Mouse (Mus musculus): ENCODE measurements around the gene Dst. TPM values are rescaled to one million over a fixed set of nuclear protein-coding genes. Genes with fewer than 3 reads are reported as not detected.

The Dst gene
- polyA plus RNA-seq, 1 experiment from 2014 or later = 17.3 TPM

DNA sequence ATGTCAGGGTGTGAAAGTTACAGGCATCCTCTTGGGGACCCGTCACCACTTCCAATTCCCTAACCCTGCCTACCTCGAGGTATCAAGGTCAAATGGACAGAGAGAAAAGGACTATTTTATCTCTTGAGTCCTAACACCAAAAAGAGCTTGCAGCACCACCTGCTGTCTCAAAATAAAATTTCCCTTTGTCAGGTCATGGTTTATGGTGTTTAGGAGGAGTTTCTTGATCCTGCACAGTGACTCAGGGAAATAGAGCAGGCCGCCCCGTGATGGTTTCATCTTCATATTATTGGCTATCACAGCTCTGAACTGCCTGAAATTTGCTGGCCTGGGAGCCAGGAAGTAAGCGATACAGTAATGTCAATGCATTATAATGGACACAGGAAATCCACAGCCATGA is 56.6 kb downstream of the Dst start:
- Histone ChIP-seq H3K9me3 (no peaks in the 10 kb centered on the region), H3K36me3 (replicated peaks) (no peaks in the 10 kb centered on the region), H3K27me3 (replicated peaks; ENCODE audit: low read depth, poor library complexity, severe bottlenecking) (no peaks in the 10 kb centered on the region), H3K4me1 (peaks cover 16% of the 10 kb centered on the region), H3K27ac (replicated peaks) (no peak overlapping the region), H3K4me3 (no peak overlapping the region)
- DNase-seq (ENCODE audit: low spot score) = peak; percentile 30
- WGBS = 63% methylated on average over 5 of the region's 5 CpGs

DNA sequence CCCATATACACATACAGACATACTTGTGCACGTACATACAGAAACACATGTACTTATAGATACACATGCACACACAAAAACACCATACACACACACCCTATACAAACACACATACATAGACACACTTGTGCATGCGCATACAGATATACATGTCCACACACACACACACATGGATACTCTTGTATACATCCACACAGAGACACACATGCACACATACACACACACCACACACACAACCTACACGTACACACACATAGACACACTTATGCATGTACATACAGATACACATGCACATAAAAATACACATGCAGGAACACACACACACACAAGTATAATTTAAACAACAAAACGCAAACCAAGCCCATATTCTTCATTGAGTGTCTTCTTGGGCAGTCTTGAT is 57.8 kb downstream of the Dst start:
- no peak overlapping the region for H3K27ac ChIP-seq (replicated peaks)
- no peak overlapping the region for H3K4me3 ChIP-seq
- peaks cover 26% of the 10 kb centered on the region for H3K4me1 ChIP-seq
- 85% methylated on average over 4 of the region's 4 CpGs for WGBS
- no peaks in the 10 kb centered on the region for H3K27me3 ChIP-seq (replicated peaks; ENCODE audit: low read depth, poor library complexity, severe bottlenecking)
- no peaks in the 10 kb centered on the region for H3K36me3 ChIP-seq (replicated peaks)
- no peaks in the 10 kb centered on the region for H3K9me3 ChIP-seq
- DNase-seq (ENCODE audit: low spot score) = no peak

DNA sequence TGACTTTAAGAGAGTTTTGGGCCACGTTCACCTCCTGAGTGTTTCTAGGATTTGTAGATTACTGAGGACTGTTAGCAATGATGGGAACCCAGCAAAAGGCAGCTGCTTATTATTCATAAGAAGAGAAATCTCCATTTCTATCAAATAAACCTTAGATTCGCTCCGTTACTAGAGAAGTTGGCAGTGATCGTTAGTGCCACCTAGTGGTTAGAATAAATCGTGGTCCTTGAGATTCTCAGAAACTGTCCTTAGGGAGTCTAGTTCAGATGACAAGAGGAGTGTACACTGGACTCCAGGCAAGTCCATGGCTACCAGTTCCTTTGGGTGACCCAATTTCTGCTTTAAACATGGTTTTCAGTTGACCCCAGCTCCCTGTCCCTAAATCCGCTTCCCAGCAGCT is 58.3 kb downstream of the Dst start:
- Histone ChIP-seq H3K9me3 (no peaks in the 10 kb centered on the region), H3K4me3 (no peak overlapping the region)
- no peak for DNase-seq (ENCODE audit: low spot score)

DNA sequence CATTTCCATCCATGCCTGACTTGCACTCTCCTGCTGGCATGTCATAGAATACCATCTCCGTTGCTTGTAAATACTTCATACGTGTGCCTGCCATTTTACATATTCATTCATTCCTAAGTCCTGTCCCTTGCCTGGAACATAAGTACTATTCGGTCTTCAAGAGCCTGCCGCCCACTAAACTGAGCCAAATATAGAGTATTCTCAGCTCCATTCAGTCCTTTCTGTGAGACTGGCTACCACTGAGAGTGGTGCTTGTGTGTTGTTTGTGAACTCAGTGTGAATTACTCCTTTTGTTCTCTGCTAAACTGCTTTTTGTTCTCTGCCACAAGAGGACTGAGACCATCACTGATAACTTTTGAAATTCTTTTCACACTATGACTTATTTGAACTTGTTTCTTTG is 59.2 kb downstream of the Dst start:
- Histone ChIP-seq H3K36me3 (replicated peaks) (no peaks in the 10 kb centered on the region), H3K4me1 (peaks cover 33% of the 10 kb centered on the region), H3K9me3 (no peaks in the 10 kb centered on the region), H3K4me3 (no peak overlapping the region), H3K27ac (replicated peaks) (no peak overlapping the region), H3K27me3 (replicated peaks; ENCODE audit: low read depth, poor library complexity, severe bottlenecking) (no peaks in the 10 kb centered on the region)
- DNase-seq (ENCODE audit: low spot score) = no peak
- WGBS = 83% methylated on average over 4 of the region's 4 CpGs

More for the DNA sequence above, 58.3 kb downstream of the Dst start:
- peaks cover 26% of the 10 kb centered on the region for H3K4me1 ChIP-seq
- no peak overlapping the region for H3K27ac ChIP-seq (replicated peaks)
- no peaks in the 10 kb centered on the region for H3K27me3 ChIP-seq (replicated peaks; ENCODE audit: low read depth, poor library complexity, severe bottlenecking)
- 32% methylated on average over 6 of the region's 6 CpGs for WGBS
- H3K36me3 ChIP-seq (replicated peaks) = no peaks in the 10 kb centered on the region

DNA sequence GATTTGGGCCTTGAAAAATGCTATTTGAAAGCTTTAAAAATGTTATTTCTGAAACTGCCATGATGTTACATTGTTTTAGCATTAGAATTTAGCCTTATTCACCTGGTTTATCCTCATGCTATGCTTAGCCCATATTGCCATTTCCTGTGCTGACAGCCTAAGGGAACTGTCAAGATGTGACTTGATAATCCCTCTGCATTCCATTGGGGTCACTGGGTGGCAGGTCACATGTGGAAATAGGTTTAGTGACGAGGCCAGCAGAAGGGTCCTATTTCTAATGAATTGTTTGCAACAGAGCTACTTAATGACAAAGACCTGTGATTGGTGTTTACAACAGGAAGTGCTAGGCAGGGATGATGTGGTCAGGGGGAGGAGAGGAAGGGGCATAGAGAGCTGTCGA is 61.9 kb downstream of the Dst start:
- DNase-seq (ENCODE audit: low spot score) = peak; percentile 55
- no peaks in the 10 kb centered on the region for H3K27me3 ChIP-seq (replicated peaks; ENCODE audit: low read depth, poor library complexity, severe bottlenecking)
- H3K4me1 ChIP-seq = peaks cover 37% of the 10 kb centered on the region
- WGBS = 14% methylated on average over 2 of the region's 2 CpGs
- no peaks in the 10 kb centered on the region for H3K9me3 ChIP-seq
- no peaks in the 10 kb centered on the region for H3K36me3 ChIP-seq (replicated peaks)
- peak overlapping the region; percentile 27; the same call in 1 of the 2 replicates for H3K27ac ChIP-seq (replicated peaks)
- H3K4me3 ChIP-seq = no peak overlapping the region

DNA sequence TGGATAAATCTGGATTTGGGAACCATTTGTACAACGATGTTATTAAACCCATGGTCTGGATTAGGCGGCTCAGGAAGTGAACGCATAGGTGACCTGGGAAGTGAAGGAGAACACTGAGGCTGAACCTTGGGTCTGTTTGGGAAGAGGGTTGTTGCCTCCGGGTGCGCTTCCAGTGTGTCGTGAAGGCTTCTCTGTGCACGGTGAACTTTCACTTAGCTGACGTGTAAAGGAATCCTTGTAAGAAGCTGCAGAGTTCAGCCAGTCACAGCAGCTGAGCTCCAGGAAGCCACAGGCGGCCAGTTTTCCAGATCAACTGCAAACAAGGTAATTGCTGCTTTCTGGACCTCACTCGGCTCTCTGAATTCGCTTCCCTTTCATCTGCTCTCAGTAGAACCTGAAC is 66.4 kb downstream of the Dst start:
- 0 out of 2 replicates have a peak overlapping the region, but pooled peaks have one; percentile 10 for H3K27ac ChIP-seq (replicated peaks)
- no peaks in the 10 kb centered on the region for H3K27me3 ChIP-seq (replicated peaks; ENCODE audit: low read depth, poor library complexity, severe bottlenecking)
- no peak overlapping the region for H3K4me3 ChIP-seq
- no peaks in the 10 kb centered on the region for H3K9me3 ChIP-seq
- WGBS = 81% methylated on average over 11 of the region's 11 CpGs
- no peaks in the 10 kb centered on the region for H3K36me3 ChIP-seq (replicated peaks)
- H3K4me1 ChIP-seq = peaks cover 30% of the 10 kb centered on the region
- no peak for DNase-seq (ENCODE audit: low spot score)

DNA sequence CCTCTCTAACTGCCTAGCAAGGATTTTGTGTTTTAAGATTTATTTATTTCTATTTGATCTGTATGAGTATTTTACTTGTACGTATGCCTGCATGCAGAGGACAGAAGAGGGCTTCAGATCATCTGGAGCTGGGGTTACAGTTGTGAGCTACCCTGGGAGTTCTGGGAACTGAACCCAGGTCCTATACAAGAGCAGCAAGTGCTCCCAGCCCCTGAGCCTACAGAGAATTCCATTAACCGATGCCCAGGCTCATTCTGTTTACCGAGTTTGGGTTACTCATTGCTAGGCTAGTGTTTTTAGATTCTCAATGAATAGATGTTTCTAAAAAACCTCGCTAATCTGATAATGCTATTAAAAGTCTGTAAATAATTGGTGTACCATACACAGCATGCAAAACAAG is 67.3 kb downstream of the Dst start:
- WGBS = 83% methylated on average over 4 of the region's 4 CpGs
- Histone ChIP-seq H3K27ac (replicated peaks) (no peak overlapping the region), H3K27me3 (replicated peaks; ENCODE audit: low read depth, poor library complexity, severe bottlenecking) (no peaks in the 10 kb centered on the region), H3K36me3 (replicated peaks) (no peaks in the 10 kb centered on the region), H3K9me3 (no peaks in the 10 kb centered on the region), H3K4me3 (no peak overlapping the region), H3K4me1 (peaks cover 25% of the 10 kb centered on the region)
- DNase-seq (ENCODE audit: low spot score) = no peak

DNA sequence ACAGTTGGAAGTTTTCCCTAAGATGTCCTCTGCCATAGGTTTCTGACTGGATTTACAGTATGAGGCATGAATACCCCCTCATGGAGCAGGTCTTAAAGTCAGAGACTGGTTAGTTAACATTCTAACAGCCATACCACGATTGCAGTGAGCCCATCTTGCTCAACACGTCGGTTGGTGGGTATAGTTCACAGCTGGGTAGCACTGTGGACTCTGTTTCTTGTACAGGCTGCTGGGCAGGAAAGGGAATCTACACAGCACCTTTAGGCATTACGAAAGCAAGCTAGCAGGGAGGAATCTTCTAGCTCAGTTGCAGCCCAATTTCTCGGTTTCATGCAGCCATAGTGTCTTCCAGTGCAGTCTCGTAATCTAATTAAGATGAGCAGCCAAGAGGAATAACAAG is 69.8 kb downstream of the Dst start:
- H3K27ac ChIP-seq (replicated peaks) = no peak overlapping the region
- no peaks in the 10 kb centered on the region for H3K36me3 ChIP-seq (replicated peaks)
- H3K9me3 ChIP-seq = no peaks in the 10 kb centered on the region
- WGBS = 86% methylated on average over 6 of the region's 6 CpGs
- no peak overlapping the region for H3K4me3 ChIP-seq
- peaks cover 17% of the 10 kb centered on the region for H3K4me1 ChIP-seq
- no peaks in the 10 kb centered on the region for H3K27me3 ChIP-seq (replicated peaks; ENCODE audit: low read depth, poor library complexity, severe bottlenecking)
- DNase-seq (ENCODE audit: low spot score) = no peak

DNA sequence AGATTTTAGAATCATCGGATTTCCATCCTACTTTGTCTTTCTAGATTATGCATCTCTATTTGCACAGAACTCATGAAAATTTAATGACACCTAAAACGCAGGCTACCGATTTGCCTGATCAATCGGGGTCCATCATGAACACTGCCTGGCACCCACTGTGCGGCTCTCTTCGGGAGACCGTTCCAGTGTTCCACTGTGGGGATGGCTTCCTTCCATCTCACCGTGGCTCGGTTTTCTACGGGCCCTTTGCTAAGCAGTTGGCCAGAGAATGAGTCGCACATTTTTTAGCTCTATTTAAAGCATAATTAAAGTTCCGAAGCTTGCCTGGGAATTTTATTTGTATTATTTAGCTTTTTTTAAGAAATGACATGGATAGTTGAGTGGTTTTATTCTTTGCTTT is 72.4 kb downstream of the Dst start:
- Histone ChIP-seq H3K36me3 (replicated peaks) (no peaks in the 10 kb centered on the region), H3K4me3 (no peak overlapping the region), H3K4me1 (peaks cover 14% of the 10 kb centered on the region), H3K9me3 (no peaks in the 10 kb centered on the region), H3K27me3 (replicated peaks; ENCODE audit: low read depth, poor library complexity, severe bottlenecking) (no peaks in the 10 kb centered on the region), H3K27ac (replicated peaks) (no peak overlapping the region)
- DNase-seq (ENCODE audit: low spot score) = no peak
- WGBS = 91% methylated on average over 12 of the region's 12 CpGs

DNA sequence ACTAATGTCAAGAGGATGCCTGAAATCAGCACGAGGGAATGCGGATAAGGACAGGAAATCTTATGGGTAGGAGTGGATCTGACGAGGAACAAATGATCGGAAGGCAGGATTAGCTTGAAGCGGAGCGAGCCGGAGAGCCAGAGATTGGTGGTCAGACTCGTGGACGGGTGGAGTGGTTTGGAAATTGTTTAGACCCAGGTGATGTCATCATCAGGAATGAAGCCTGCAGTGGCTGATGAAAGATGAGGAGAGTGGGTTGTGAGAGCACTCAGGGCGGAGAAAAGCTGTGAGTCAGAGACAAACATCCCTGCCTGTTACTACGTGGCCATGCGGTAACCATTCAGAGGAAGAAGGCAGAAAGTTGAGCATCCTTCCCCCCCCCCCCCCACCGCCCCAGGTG is 81.6 kb downstream of the Dst start:
- Histone ChIP-seq H3K27ac (replicated peaks) (no peak overlapping the region), H3K27me3 (replicated peaks; ENCODE audit: low read depth, poor library complexity, severe bottlenecking) (no peaks in the 10 kb centered on the region), H3K4me1 (peaks cover 12% of the 10 kb centered on the region), H3K4me3 (no peak overlapping the region), H3K9me3 (no peaks in the 10 kb centered on the region), H3K36me3 (replicated peaks) (no peaks in the 10 kb centered on the region)
- 86% methylated on average over 13 of the region's 13 CpGs for WGBS
- no peak for DNase-seq (ENCODE audit: low spot score)

DNA sequence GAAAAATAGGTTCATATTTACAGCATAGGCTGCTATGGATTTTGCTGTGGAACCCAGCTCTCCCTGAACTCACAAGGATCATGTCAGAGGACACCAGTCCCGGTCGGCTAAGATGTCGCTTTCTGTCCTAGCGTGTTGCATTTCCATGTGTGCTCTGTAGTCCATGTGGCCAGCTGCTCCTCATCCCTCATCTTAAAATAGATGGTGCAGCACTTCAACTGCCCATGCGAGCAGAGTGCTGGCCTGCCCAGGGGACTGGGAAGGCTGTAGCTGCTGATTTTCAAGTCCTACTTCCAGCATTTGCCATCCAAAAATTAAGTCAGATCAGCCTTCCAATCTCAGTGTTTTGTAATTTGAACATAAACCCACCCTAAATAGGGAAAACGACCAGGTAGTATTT is 83.0 kb downstream of the Dst start:
- Histone ChIP-seq H3K27ac (replicated peaks) (no peak overlapping the region), H3K27me3 (replicated peaks; ENCODE audit: low read depth, poor library complexity, severe bottlenecking) (no peaks in the 10 kb centered on the region), H3K4me3 (no peak overlapping the region), H3K36me3 (replicated peaks) (no peaks in the 10 kb centered on the region), H3K4me1 (peaks cover 12% of the 10 kb centered on the region), H3K9me3 (no peaks in the 10 kb centered on the region)
- WGBS = 90% methylated on average over 6 of the region's 6 CpGs
- no peak for DNase-seq (ENCODE audit: low spot score)

DNA sequence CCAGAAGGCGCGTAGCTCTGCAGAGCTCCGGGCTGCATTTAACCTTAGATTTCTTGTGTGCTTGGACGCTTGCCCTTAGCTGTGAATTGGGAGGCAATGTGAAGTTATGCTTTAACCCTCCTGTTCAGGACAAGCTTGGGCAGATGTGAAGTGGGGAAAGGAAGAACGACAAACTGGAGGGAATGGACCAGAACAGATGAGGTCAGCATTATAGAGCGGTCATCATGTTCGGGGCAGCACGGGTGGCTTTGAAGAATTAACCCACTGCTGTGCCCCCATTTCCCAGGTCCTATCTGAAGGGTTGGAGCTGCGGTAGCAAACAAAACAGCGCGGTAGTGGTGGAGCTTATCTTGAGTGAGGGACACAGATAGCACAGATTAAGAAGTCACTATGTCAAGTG is 84.8 kb downstream of the Dst start:
- no peak for DNase-seq (ENCODE audit: low spot score)
- Histone ChIP-seq H3K27ac (replicated peaks) (no peak overlapping the region), H3K27me3 (replicated peaks; ENCODE audit: low read depth, poor library complexity, severe bottlenecking) (no peaks in the 10 kb centered on the region), H3K9me3 (no peaks in the 10 kb centered on the region), H3K4me1 (peaks cover 22% of the 10 kb centered on the region), H3K4me3 (no peak overlapping the region), H3K36me3 (replicated peaks) (no peaks in the 10 kb centered on the region)
- 85% methylated on average over 11 of the region's 11 CpGs for WGBS

DNA sequence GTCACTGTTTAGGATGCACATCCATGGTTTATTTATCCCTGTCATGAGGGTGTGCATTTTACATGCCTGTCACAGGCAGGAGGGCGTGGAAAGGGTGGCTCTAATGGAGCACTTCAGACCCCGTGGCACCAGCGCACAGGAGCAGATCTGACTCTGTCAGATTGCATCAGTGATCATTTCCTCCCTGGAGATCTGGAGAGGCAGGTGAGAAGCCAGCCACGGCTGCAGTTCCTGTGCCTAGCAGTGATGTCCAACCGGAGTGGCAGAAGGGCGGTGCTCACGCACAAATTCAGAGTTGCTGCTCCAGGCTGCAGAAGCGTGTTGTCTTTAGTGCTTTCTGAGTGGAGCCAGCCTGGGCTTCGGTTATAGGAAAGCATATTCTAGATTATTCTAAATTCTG is 86.2 kb downstream of the Dst start:
- Histone ChIP-seq H3K27me3 (replicated peaks; ENCODE audit: low read depth, poor library complexity, severe bottlenecking) (no peaks in the 10 kb centered on the region), H3K4me3 (no peak overlapping the region), H3K27ac (replicated peaks) (no peak overlapping the region; the same call in 1 of the 2 replicates), H3K9me3 (no peaks in the 10 kb centered on the region), H3K36me3 (replicated peaks) (no peaks in the 10 kb centered on the region), H3K4me1 (peaks cover 22% of the 10 kb centered on the region)
- 70% methylated on average over 9 of the region's 9 CpGs for WGBS
- no peak for DNase-seq (ENCODE audit: low spot score)

DNA sequence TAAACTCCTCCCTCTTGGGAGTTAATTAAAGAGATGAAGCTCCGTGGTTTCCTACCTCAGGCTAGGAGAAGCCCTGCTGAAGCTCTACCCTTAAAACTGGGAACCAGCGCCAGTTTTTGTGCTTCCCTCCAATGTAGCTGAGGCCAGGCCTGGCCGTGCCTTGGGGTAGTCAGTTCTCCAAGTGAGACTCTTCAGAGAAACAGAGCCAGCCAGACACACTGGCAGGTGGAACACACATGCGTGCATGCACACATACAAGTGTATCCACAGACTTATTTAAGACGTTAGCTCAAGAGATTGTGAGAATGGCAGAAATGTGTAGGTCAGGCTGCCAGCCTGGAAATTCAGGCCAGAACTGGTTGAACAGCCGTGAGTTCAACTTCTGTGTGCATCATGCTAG is 87.4 kb downstream of the Dst start:
- peaks cover 22% of the 10 kb centered on the region for H3K4me1 ChIP-seq
- DNase-seq (ENCODE audit: low spot score) = no peak
- no peak overlapping the region for H3K27ac ChIP-seq (replicated peaks)
- no peaks in the 10 kb centered on the region for H3K27me3 ChIP-seq (replicated peaks; ENCODE audit: low read depth, poor library complexity, severe bottlenecking)
- H3K36me3 ChIP-seq (replicated peaks) = no peaks in the 10 kb centered on the region
- H3K4me3 ChIP-seq = no peak overlapping the region
- no peaks in the 10 kb centered on the region for H3K9me3 ChIP-seq
- WGBS = 81% methylated on average over 6 of the region's 6 CpGs

Measured in embryonic facial prominence, embryonic 10.5 days (tissue).